Mouse (Mus musculus): ENCODE data around the gene Gapvd1. TPM values are rescaled to one million over a fixed set of nuclear protein-coding genes. Genes with fewer than 3 reads are reported as not detected.

The Gapvd1 gene
- total RNA-seq, 1 experiment = 47.0 TPM

- Histone ChIP-seq H3K4me3 (ENCODE audit: insufficient read depth in 1 of 2, low read depth in 1 of 2, low read length in 2 of 2, poor library complexity in 1 of 2, severe bottlenecking in 1 of 2) (no peak overlapping the region), H3K36me3 (ENCODE audit: control insufficient read depth, insufficient read depth, low read length, poor library complexity, severe bottlenecking) (peaks cover 10% of the 10 kb centered on the region), H3K27ac (ENCODE audit: insufficient read depth, low read depth, low read length, poor library complexity, severe bottlenecking) (no peak overlapping the region), H3K9me3 (ENCODE audit: control insufficient read depth, insufficient read depth, low read depth, low read length) (no peaks in the 10 kb centered on the region), H3K9ac (ENCODE audit: insufficient read depth, low read depth, low read length, poor library complexity, severe bottlenecking) (no peak overlapping the region), H3K4me1 (ENCODE audit: control insufficient read depth in 2 of 2, insufficient read depth in 2 of 2, low read length in 2 of 2, poor library complexity in 1 of 2) (no peaks in the 10 kb centered on the region)
- TF ChIP-seq CHD2 (IDR thresholded peaks at IDR 0.05; ENCODE audit: low read depth, low read length) (no peak), ZC3H11A (IDR thresholded peaks at IDR 0.05; ENCODE audit: borderline replicate concordance, low read depth, low read length) (no peak), MAFK (IDR thresholded peaks at IDR 0.05; ENCODE audit: insufficient read depth, low read depth, low read length) (no peak), ZNF384 (IDR thresholded peaks at IDR 0.05; ENCODE audit: low read depth, low read length) (no peak), HCFC1 (IDR thresholded peaks at IDR 0.05; ENCODE audit: borderline replicate concordance, insufficient read depth, low read length) (no peak)
- DNase-seq (ENCODE audit: low read depth, low spot score) = no peak
- in situ Hi-C loops (cut with MboI; ENCODE audit: low sequenced_read_pairs in 2 of 2, unreplicated experiment in 2 of 2) = no loop called here
Observed at GRCm38 (mm10) chr2:34718196-34718595, 36.8 kb downstream of the Gapvd1 start.

- H3K4me1 ChIP-seq (ENCODE audit: control insufficient read depth in 2 of 2, insufficient read depth in 2 of 2, low read length in 2 of 2, poor library complexity in 1 of 2) = no peaks in the 10 kb centered on the region
- H3K9ac ChIP-seq (ENCODE audit: insufficient read depth, low read depth, low read length, poor library complexity, severe bottlenecking) = no peak overlapping the region
- no peak overlapping the region for H3K27ac ChIP-seq (ENCODE audit: insufficient read depth, low read depth, low read length, poor library complexity, severe bottlenecking)
- no peak overlapping the region for H3K4me3 ChIP-seq (ENCODE audit: insufficient read depth in 1 of 2, low read depth in 1 of 2, low read length in 2 of 2, poor library complexity in 1 of 2, severe bottlenecking in 1 of 2)
- TF ChIP-seq ZC3H11A (IDR thresholded peaks at IDR 0.05; ENCODE audit: borderline replicate concordance, low read depth, low read length) (no peak), CHD2 (IDR thresholded peaks at IDR 0.05; ENCODE audit: low read depth, low read length) (no peak), ZNF384 (IDR thresholded peaks at IDR 0.05; ENCODE audit: low read depth, low read length) (no peak), MAFK (IDR thresholded peaks at IDR 0.05; ENCODE audit: insufficient read depth, low read depth, low read length) (no peak), HCFC1 (IDR thresholded peaks at IDR 0.05; ENCODE audit: borderline replicate concordance, insufficient read depth, low read length) (no peak)
- no peaks in the 10 kb centered on the region for H3K9me3 ChIP-seq (ENCODE audit: control insufficient read depth, insufficient read depth, low read depth, low read length)
- in situ Hi-C loops (cut with MboI; ENCODE audit: low sequenced_read_pairs in 2 of 2, unreplicated experiment in 2 of 2) = no loop called here
- H3K36me3 ChIP-seq (ENCODE audit: control insufficient read depth, insufficient read depth, low read length, poor library complexity, severe bottlenecking) = peaks cover 16% of the 10 kb centered on the region
- no peak for DNase-seq (ENCODE audit: low read depth, low spot score)
Observed at GRCm38 (mm10) chr2:34711904-34712303, 43.1 kb downstream of the Gapvd1 start.

GRCm38 (mm10) chr2:34708675-34709074 lies 46.4 kb downstream of the Gapvd1 start:
- Histone ChIP-seq H3K9ac (ENCODE audit: insufficient read depth, low read depth, low read length, poor library complexity, severe bottlenecking) (no peak overlapping the region), H3K4me3 (ENCODE audit: insufficient read depth in 1 of 2, low read depth in 1 of 2, low read length in 2 of 2, poor library complexity in 1 of 2, severe bottlenecking in 1 of 2) (no peak overlapping the region), H3K27ac (ENCODE audit: insufficient read depth, low read depth, low read length, poor library complexity, severe bottlenecking) (no peak overlapping the region), H3K9me3 (ENCODE audit: control insufficient read depth, insufficient read depth, low read depth, low read length) (no peaks in the 10 kb centered on the region), H3K36me3 (ENCODE audit: control insufficient read depth, insufficient read depth, low read length, poor library complexity, severe bottlenecking) (peaks cover 16% of the 10 kb centered on the region), H3K4me1 (ENCODE audit: control insufficient read depth in 2 of 2, insufficient read depth in 2 of 2, low read length in 2 of 2, poor library complexity in 1 of 2) (no peaks in the 10 kb centered on the region)
- DNase-seq (ENCODE audit: low read depth, low spot score) = no peak
- in situ Hi-C loops (cut with MboI; ENCODE audit: low sequenced_read_pairs in 2 of 2, unreplicated experiment in 2 of 2) = no loop called here
- no peak for TF ChIP-seq HCFC1 (IDR thresholded peaks at IDR 0.05; ENCODE audit: borderline replicate concordance, insufficient read depth, low read length)
- TF ChIP-seq CHD2 (IDR thresholded peaks at IDR 0.05; ENCODE audit: low read depth, low read length) = no peak
- no peak for TF ChIP-seq MAFK (IDR thresholded peaks at IDR 0.05; ENCODE audit: insufficient read depth, low read depth, low read length)
- no peak for TF ChIP-seq ZNF384 (IDR thresholded peaks at IDR 0.05; ENCODE audit: low read depth, low read length)
- no peak for TF ChIP-seq ZC3H11A (IDR thresholded peaks at IDR 0.05; ENCODE audit: borderline replicate concordance, low read depth, low read length)

- no peak overlapping the region for H3K9ac ChIP-seq (ENCODE audit: insufficient read depth, low read depth, low read length, poor library complexity, severe bottlenecking)
- H3K4me3 ChIP-seq (ENCODE audit: insufficient read depth in 1 of 2, low read depth in 1 of 2, low read length in 2 of 2, poor library complexity in 1 of 2, severe bottlenecking in 1 of 2) = no peak overlapping the region
- in situ Hi-C loops (cut with MboI; ENCODE audit: low sequenced_read_pairs in 2 of 2, unreplicated experiment in 2 of 2) = no loop called here
- no peak overlapping the region for H3K27ac ChIP-seq (ENCODE audit: insufficient read depth, low read depth, low read length, poor library complexity, severe bottlenecking)
- DNase-seq (ENCODE audit: low read depth, low spot score) = no peak
- no peaks in the 10 kb centered on the region for H3K9me3 ChIP-seq (ENCODE audit: control insufficient read depth, insufficient read depth, low read depth, low read length)
- TF ChIP-seq MAFK (IDR thresholded peaks at IDR 0.05; ENCODE audit: insufficient read depth, low read depth, low read length) = no peak
- no peak for TF ChIP-seq ZC3H11A (IDR thresholded peaks at IDR 0.05; ENCODE audit: borderline replicate concordance, low read depth, low read length)
- TF ChIP-seq ZNF384 (IDR thresholded peaks at IDR 0.05; ENCODE audit: low read depth, low read length) = no peak
- TF ChIP-seq HCFC1 (IDR thresholded peaks at IDR 0.05; ENCODE audit: borderline replicate concordance, insufficient read depth, low read length) = no peak
- TF ChIP-seq CHD2 (IDR thresholded peaks at IDR 0.05; ENCODE audit: low read depth, low read length) = no peak
- H3K36me3 ChIP-seq (ENCODE audit: control insufficient read depth, insufficient read depth, low read length, poor library complexity, severe bottlenecking) = peaks cover 19% of the 10 kb centered on the region
- H3K4me1 ChIP-seq (ENCODE audit: control insufficient read depth in 2 of 2, insufficient read depth in 2 of 2, low read length in 2 of 2, poor library complexity in 1 of 2) = no peaks in the 10 kb centered on the region
Observed at GRCm38 (mm10) chr2:34696592-34696991, 58.4 kb downstream of the Gapvd1 start.

GRCm38 (mm10) chr2:34692861-34693260 lies 62.2 kb downstream of the Gapvd1 start:
- TF ChIP-seq ZNF384 (IDR thresholded peaks at IDR 0.05; ENCODE audit: low read depth, low read length) (no peak), CHD2 (IDR thresholded peaks at IDR 0.05; ENCODE audit: low read depth, low read length) (no peak), MAFK (IDR thresholded peaks at IDR 0.05; ENCODE audit: insufficient read depth, low read depth, low read length) (no peak), ZC3H11A (IDR thresholded peaks at IDR 0.05; ENCODE audit: borderline replicate concordance, low read depth, low read length) (no peak), HCFC1 (IDR thresholded peaks at IDR 0.05; ENCODE audit: borderline replicate concordance, insufficient read depth, low read length) (no peak)
- Histone ChIP-seq H3K4me1 (ENCODE audit: control insufficient read depth in 2 of 2, insufficient read depth in 2 of 2, low read length in 2 of 2, poor library complexity in 1 of 2) (no peaks in the 10 kb centered on the region), H3K9me3 (ENCODE audit: control insufficient read depth, insufficient read depth, low read depth, low read length) (no peaks in the 10 kb centered on the region), H3K36me3 (ENCODE audit: control insufficient read depth, insufficient read depth, low read length, poor library complexity, severe bottlenecking) (peaks cover 26% of the 10 kb centered on the region), H3K9ac (ENCODE audit: insufficient read depth, low read depth, low read length, poor library complexity, severe bottlenecking) (no peak overlapping the region), H3K27ac (ENCODE audit: insufficient read depth, low read depth, low read length, poor library complexity, severe bottlenecking) (no peak overlapping the region), H3K4me3 (ENCODE audit: insufficient read depth in 1 of 2, low read depth in 1 of 2, low read length in 2 of 2, poor library complexity in 1 of 2, severe bottlenecking in 1 of 2) (no peak overlapping the region)
- in situ Hi-C loops (cut with MboI; ENCODE audit: low sequenced_read_pairs in 2 of 2, unreplicated experiment in 2 of 2) = no loop called here
- no peak for DNase-seq (ENCODE audit: low read depth, low spot score)

Data from ES-E14 (cell line).